Mouse (Mus musculus) left cerebral cortex, postnatal 4 days (tissue): ENCODE data around the gene Anxa3. TPM values are rescaled to one million over a fixed set of nuclear protein-coding genes. Genes with fewer than 3 reads are reported as not detected.

Source experiments
- DNase-seq: peaks from one replicate; pipeline ENCODE4 v3.0.0-alpha.2; 2022
- intact Hi-C: fragments of 180-260 bp; cut with DNase I; formaldehyde crosslinking; loops from one replicate; pipeline ENCODE4 v1.15.1; 2025
- total RNA-seq, 2 experiments: library from RNA; stranded (reverse); gene quantifications; 2 replicates each; pipeline ENCODE4 v1.2.3; 2021

The Anxa3 gene
- total RNA-seq, 2 experiments from 2014 or later, result 17.5 to 22.0 TPM

DNA sequence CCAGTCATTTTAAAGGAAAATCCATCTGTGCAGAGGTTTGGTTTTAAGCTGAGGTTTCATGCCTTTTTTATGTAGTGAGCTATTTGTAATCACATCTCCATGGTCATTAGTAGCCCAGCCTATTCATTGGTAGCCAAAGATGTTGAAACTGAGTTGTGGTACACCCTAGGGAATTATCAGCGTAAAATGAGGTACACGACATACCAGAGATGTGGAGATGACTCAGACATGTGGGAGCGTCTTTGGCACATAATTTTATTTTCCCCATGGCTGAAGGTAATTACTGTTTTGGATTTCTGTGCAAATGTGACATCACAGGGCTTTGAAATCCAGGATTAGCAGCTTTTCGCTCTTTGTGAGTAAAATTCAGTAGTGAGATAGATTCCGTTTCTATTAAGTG is 41.2 kb downstream of the Anxa3 start:
- DNase-seq, result no peak
- intact Hi-C loops, result no loop called here

- intact Hi-C loops, result no loop called here
- DNase-seq, result no peak
Measured at GRCm38 (mm10) chr5:96847986-96848385, 54.8 kb downstream of the Anxa3 start.

- no peak for DNase-seq
- intact Hi-C loops, result no loop called here
Measured at GRCm38 (mm10) chr5:96848386-96848785, 55.2 kb downstream of the Anxa3 start.

GRCm38 (mm10) chr5:96849232-96849631 is 56.1 kb downstream of the Anxa3 start:
- no peak for DNase-seq
- intact Hi-C loops, result no loop called here

- intact Hi-C loops, result loop anchor here (10.0 kb wide), 1 partner anchor 201 kb away; no protein-coding TSS in a partner anchor
Measured at GRCm38 (mm10) chr5:96853451-96853850, 60.3 kb downstream of the Anxa3 start.

GRCm38 (mm10) chr5:96854350-96854749 is 61.2 kb downstream of the Anxa3 start:
- no peak for DNase-seq

More at GRCm38 (mm10) chr5:96853451-96853850, 60.3 kb downstream of the Anxa3 start:
- no peak for DNase-seq

DNA sequence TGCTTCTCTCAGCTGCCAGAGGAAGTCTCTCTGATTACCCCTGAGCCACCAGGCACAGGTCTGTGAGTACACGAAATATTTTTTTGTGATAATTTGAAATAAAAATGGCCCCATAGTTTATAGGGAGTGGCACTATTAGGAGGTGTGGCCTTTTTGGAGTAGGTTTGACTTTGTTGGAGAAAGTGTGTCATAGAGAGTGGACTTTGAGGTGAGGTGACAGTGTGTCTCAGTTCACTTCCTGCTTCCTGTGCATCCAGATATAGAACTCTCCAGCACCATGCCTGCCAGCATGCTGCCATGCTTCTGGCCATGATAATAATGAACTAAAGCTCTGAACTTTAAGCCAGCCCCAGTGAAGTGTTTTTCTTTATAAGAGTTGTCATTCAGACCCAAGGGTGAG is 66.8 kb downstream of the Anxa3 start:
- intact Hi-C loops, result loop anchor here (10.0 kb wide), 1 partner anchor 195 kb away; no protein-coding TSS in a partner anchor
- no peak for DNase-seq

More at GRCm38 (mm10) chr5:96854350-96854749, 61.2 kb downstream of the Anxa3 start:
- intact Hi-C loops, result loop anchor here (10.0 kb wide), 1 partner anchor 200 kb away; no protein-coding TSS in a partner anchor

GRCm38 (mm10) chr5:96867171-96867570 is 74.0 kb downstream of the Anxa3 start:
- DNase-seq, result no peak
- intact Hi-C loops, result no loop called here

DNA sequence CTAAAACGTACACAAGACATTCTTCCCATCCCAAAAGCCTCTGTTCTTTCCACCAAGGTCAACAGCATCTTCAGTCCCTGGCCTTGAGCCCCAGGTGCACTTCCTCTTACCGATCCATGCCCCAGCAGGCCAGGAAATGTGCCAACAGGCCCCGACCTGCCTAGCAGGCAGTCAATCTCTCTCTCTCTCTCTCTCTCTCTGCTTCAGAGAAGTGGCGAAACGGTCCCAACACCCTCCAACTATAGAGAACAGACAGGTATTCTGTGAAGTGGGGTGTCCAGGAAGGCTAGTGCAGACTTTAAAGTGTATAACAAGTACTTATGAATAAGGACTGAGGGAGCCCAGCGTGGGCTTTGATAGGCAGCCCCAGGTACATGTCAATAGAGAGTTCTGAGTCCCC is 75.8 kb downstream of the Anxa3 start:
- intact Hi-C loops, result no loop called here

GRCm38 (mm10) chr5:96870996-96871395 is 77.9 kb downstream of the Anxa3 start:
- intact Hi-C loops, result no loop called here
- DNase-seq, result no peak

More for the DNA sequence above, 75.8 kb downstream of the Anxa3 start:
- DNase-seq, result no peak

- intact Hi-C loops, result no loop called here
- DNase-seq, result peak; percentile 35
Measured at GRCm38 (mm10) chr5:96878178-96878577, 85.0 kb downstream of the Anxa3 start.

- intact Hi-C loops, result no loop called here
- no peak for DNase-seq
Measured at GRCm38 (mm10) chr5:96878851-96879540, 85.9 kb downstream of the Anxa3 start.

- DNase-seq, result no peak
- intact Hi-C loops, result no loop called here
Measured at GRCm38 (mm10) chr5:96880231-96880630, 87.1 kb downstream of the Anxa3 start.

DNA sequence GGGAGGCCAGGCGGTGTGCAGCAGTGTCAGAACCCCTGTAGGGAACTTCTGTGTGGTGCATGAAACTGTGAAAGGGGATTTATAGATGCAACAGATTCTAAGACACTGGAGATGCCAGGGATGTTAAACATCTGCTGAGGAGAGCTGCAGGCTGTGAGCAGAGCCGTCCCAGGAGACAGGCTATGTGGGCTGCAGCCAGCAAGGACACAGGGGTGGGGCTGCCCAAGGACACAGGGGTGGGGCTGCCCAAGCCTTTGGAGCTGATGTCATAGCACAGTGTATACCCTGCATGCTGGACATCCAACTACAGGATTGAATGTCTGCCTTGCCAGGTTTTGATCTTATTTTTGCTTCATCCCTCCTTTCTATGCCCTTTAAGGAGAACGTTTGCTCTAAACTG is 88.0 kb downstream of the Anxa3 start:
- intact Hi-C loops, result no loop called here
- DNase-seq, result no peak

GRCm38 (mm10) chr5:96881613-96882012 is 88.5 kb downstream of the Anxa3 start:
- DNase-seq, result no peak
- intact Hi-C loops, result no loop called here

DNA sequence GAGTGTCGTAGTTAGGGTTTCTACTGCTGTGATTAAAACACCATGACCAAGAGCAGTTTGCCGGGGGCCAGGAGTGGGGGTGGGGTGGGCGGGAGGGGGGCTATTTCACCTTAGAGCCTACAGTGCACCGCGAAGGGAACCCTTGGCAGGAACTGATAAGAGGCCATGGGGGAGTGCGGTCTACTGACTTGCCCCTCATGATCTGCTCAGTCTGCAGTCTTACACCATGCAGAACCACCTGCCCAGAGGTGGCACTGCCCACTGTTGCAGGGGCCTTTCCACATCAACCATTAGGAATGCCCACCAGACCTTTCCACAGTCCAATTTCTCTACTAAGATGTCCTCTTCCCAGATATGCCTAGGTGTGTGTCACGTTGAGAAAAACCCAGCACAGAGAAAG is 92.1 kb downstream of the Anxa3 start:
- no peak for DNase-seq
- intact Hi-C loops, result no loop called here

- DNase-seq, result no peak
- intact Hi-C loops, result no loop called here
Measured at GRCm38 (mm10) chr5:96888396-96888795, 95.3 kb downstream of the Anxa3 start.

GRCm38 (mm10) chr5:96890367-96890766 is 97.2 kb downstream of the Anxa3 start:
- peak; percentile 37 for DNase-seq
- intact Hi-C loops, result no loop called here

Other genes starting within 250 kb of the Anxa3 start
- gene Bmp2k, start 204.3 kb downstream of the Anxa3 start, total RNA-seq, result 10 to 100 TPM; 14.3 to 16.1 TPM